Mouse (Mus musculus): ENCODE measurements around the gene Dffb. TPM values are rescaled to one million over a fixed set of nuclear protein-coding genes. Genes with fewer than 3 reads are reported as not detected.
A peak's percentile ranks its signal among the peaks of the same experiment; 100 is the strongest.

The Dffb gene
- polyA plus RNA-seq, 1 experiment, result 5.4 TPM

GRCm38 (mm10) chr4:154010907-154011645 is 36.1 kb upstream of the Dffb start:
- Histone ChIP-seq H3K36me3 (replicated peaks; ENCODE audit: low read length) (peaks cover 47% of the 10 kb centered on the region), H3K9me3 (no peaks in the 10 kb centered on the region), H3K4me3 (replicated peaks) (peak overlapping the region; percentile 99), H3K4me1 (peaks cover 78% of the 10 kb centered on the region), H3K27me3 (replicated peaks) (no peaks in the 10 kb centered on the region)
- TF ChIP-seq FLI1 (IDR thresholded peaks at IDR 0.05; ENCODE audit: low read length), result no peak
- TF ChIP-seq GATA1 (IDR thresholded peaks at IDR 0.05; ENCODE audit: borderline replicate concordance, low read length), result no peak

DNA sequence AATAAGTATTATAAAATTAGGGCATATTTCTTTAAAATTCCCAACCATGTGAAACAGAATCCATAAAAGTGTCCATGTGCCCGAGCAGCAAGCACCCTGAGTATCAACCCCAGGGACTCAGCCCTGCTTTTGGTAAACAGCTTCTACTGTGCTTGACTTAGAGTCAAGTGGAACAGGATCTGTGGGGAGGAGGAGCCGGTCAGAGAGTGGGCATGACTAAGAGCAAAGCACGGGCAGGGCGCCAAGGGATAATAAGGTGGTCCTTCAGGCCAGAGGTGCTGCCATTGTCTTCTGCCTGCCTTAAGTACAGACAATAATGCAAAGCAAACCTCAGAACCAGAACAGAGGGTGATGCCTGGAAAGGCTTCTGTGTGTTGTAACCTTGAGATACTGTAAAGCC is 32.8 kb upstream of the Dffb start:
- peaks cover 50% of the 10 kb centered on the region for H3K36me3 ChIP-seq (replicated peaks; ENCODE audit: low read length)
- no peak overlapping the region for H3K4me3 ChIP-seq (replicated peaks)
- H3K9me3 ChIP-seq, result peaks cover 4% of the 10 kb centered on the region; the same call in 1 of the 2 replicates
- H3K27me3 ChIP-seq (replicated peaks), result no peaks in the 10 kb centered on the region
- peaks cover 61% of the 10 kb centered on the region for H3K4me1 ChIP-seq
- TF ChIP-seq GATA1 (IDR thresholded peaks at IDR 0.05; ENCODE audit: borderline replicate concordance, low read length) (no peak), FLI1 (IDR thresholded peaks at IDR 0.05; ENCODE audit: low read length) (no peak)

DNA sequence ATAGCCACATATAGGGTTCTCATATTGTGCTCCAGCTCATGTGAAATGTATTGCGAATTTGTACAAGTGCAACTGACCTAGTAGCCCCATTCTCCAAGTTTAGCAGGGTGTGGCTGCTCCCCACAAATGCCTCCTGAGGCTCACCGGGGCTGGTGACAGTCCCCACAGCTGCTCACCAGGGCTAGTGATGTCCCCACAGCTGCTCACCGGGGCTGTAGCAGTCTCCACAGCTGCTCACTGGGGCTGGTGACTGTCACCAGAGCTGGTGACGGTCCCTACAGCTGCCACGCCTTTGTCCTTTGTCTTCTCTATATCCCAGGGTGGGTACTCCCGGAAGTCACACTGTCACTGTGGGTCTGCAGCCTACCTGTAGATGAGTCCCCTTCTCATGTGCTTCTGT is 31.3 kb upstream of the Dffb start:
- Histone ChIP-seq H3K4me3 (replicated peaks) (no peak overlapping the region), H3K9me3 (peaks cover 4% of the 10 kb centered on the region; the same call in 1 of the 2 replicates), H3K36me3 (replicated peaks; ENCODE audit: low read length) (peaks cover 62% of the 10 kb centered on the region), H3K27me3 (replicated peaks) (no peaks in the 10 kb centered on the region), H3K4me1 (peaks cover 54% of the 10 kb centered on the region)
- TF ChIP-seq GATA1 (IDR thresholded peaks at IDR 0.05; ENCODE audit: borderline replicate concordance, low read length), result no peak
- TF ChIP-seq FLI1 (IDR thresholded peaks at IDR 0.05; ENCODE audit: low read length), result no peak

GRCm38 (mm10) chr4:154005488-154005887 is 30.6 kb upstream of the Dffb start:
- Histone ChIP-seq H3K27me3 (replicated peaks) (no peaks in the 10 kb centered on the region), H3K4me3 (replicated peaks) (peak overlapping the region; percentile 64), H3K36me3 (replicated peaks; ENCODE audit: low read length) (peaks cover 62% of the 10 kb centered on the region), H3K4me1 (peaks cover 46% of the 10 kb centered on the region), H3K9me3 (peaks cover 4% of the 10 kb centered on the region; the same call in 1 of the 2 replicates)
- TF ChIP-seq FLI1 (IDR thresholded peaks at IDR 0.05; ENCODE audit: low read length) (no peak), GATA1 (IDR thresholded peaks at IDR 0.05; ENCODE audit: borderline replicate concordance, low read length) (no peak)

DNA sequence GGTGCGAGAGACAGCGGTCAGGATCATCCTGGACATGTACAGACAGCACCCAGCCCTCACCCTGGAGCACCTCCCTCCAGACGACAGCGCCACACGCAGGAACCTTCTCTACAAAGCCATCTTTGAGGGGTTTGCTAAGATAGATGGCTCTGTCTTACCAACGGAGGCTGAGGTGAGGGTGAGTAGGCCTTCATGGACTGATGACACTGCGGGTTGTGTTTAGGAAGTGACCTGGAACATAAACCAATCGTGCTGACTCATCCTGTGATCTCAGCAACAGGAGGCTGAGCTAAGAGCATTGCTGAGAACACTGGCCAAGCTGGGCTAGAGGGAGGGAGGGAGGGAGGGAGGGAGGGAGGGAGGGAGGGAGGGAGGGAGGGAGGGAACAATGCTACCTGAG is 18.6 kb upstream of the Dffb start:
- Histone ChIP-seq H3K4me3 (replicated peaks) (no peak overlapping the region), H3K9me3 (no peaks in the 10 kb centered on the region), H3K36me3 (replicated peaks; ENCODE audit: low read length) (peaks cover 96% of the 10 kb centered on the region), H3K27me3 (replicated peaks) (no peaks in the 10 kb centered on the region), H3K4me1 (peaks cover 22% of the 10 kb centered on the region)
- no peak for TF ChIP-seq FLI1 (IDR thresholded peaks at IDR 0.05; ENCODE audit: low read length)
- no peak for TF ChIP-seq GATA1 (IDR thresholded peaks at IDR 0.05; ENCODE audit: borderline replicate concordance, low read length)

- H3K36me3 ChIP-seq (replicated peaks; ENCODE audit: low read length), result peaks cover 96% of the 10 kb centered on the region
Measured at GRCm38 (mm10) chr4:153992715-153993114, 17.8 kb upstream of the Dffb start.

GRCm38 (mm10) chr4:153980470-153980869 is 5.5 kb upstream of the Dffb start:
- no peaks in the 10 kb centered on the region for H3K9me3 ChIP-seq
- peaks cover 46% of the 10 kb centered on the region for H3K4me1 ChIP-seq
- peaks cover 68% of the 10 kb centered on the region for H3K36me3 ChIP-seq (replicated peaks; ENCODE audit: low read length)
- no peaks in the 10 kb centered on the region for H3K27me3 ChIP-seq (replicated peaks)
- TF ChIP-seq GATA1 (IDR thresholded peaks at IDR 0.05; ENCODE audit: borderline replicate concordance, low read length) (no peak), FLI1 (IDR thresholded peaks at IDR 0.05; ENCODE audit: low read length) (no peak)
- peak overlapping the region; percentile 62 for H3K4me3 ChIP-seq (replicated peaks)

More at GRCm38 (mm10) chr4:153992715-153993114, 17.8 kb upstream of the Dffb start:
- Histone ChIP-seq H3K4me3 (replicated peaks) (no peak overlapping the region), H3K27me3 (replicated peaks) (no peaks in the 10 kb centered on the region), H3K9me3 (no peaks in the 10 kb centered on the region), H3K4me1 (peaks cover 22% of the 10 kb centered on the region)
- TF ChIP-seq FLI1 (IDR thresholded peaks at IDR 0.05; ENCODE audit: low read length), result no peak
- no peak for TF ChIP-seq GATA1 (IDR thresholded peaks at IDR 0.05; ENCODE audit: borderline replicate concordance, low read length)

DNA sequence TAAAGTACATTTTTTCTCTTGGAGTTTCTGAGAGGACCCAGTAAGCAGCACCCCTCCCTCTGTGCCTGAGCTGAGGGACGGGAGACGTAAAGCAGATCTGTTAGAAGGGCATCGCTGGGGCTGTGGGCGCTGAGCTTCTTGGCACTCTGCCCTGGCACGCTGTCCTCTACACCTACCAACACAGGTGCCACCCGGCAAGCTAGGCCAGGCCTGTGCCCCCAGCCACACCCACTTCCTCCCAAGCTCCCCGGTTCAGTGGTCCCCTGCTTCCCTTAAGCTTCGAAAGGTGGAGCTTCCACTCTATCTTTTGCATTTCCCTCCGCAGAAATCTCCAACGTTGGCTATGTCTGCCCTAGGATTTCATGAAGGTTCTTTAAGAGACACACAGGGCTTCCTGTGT is 4.3 kb upstream of the Dffb start:
- no peak for TF ChIP-seq GATA1 (IDR thresholded peaks at IDR 0.05; ENCODE audit: borderline replicate concordance, low read length)
- TF ChIP-seq FLI1 (IDR thresholded peaks at IDR 0.05; ENCODE audit: low read length), result no peak
- H3K36me3 ChIP-seq (replicated peaks; ENCODE audit: low read length), result peaks cover 56% of the 10 kb centered on the region
- peaks cover 46% of the 10 kb centered on the region for H3K4me1 ChIP-seq

DNA sequence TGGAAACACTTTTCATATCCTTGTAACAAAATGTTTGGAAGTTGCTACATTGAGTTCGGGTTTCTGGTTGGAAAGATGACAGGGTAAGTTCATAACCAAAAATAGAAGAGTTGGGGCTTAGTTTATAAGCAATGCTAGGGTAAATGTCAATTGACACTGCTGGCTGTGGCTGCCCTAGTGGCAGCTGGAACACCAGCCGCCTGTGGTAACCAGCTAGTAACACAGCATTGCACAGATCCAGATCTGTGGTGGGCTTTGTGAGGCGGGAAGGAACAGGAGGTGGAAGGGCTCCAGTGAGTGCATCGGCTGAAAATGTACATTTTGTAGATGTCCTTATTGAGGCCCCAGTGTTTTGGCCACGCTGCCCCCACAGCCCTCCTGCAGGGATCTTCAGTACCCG is 842 bp upstream of the Dffb start:
- no peaks in the 10 kb centered on the region for H3K27me3 ChIP-seq (replicated peaks)
- H3K36me3 ChIP-seq (replicated peaks; ENCODE audit: low read length), result peaks cover 49% of the 10 kb centered on the region
- H3K9me3 ChIP-seq, result no peaks in the 10 kb centered on the region
- peak overlapping the region; percentile 100 for H3K4me3 ChIP-seq (replicated peaks)
- TF ChIP-seq FLI1 (IDR thresholded peaks at IDR 0.05; ENCODE audit: low read length) (no peak), GATA1 (IDR thresholded peaks at IDR 0.05; ENCODE audit: borderline replicate concordance, low read length) (no peak)
- H3K4me1 ChIP-seq, result peaks cover 59% of the 10 kb centered on the region

More for the DNA sequence above, 4.3 kb upstream of the Dffb start:
- Histone ChIP-seq H3K4me3 (replicated peaks) (no peak overlapping the region), H3K27me3 (replicated peaks) (no peaks in the 10 kb centered on the region), H3K9me3 (no peaks in the 10 kb centered on the region)

DNA sequence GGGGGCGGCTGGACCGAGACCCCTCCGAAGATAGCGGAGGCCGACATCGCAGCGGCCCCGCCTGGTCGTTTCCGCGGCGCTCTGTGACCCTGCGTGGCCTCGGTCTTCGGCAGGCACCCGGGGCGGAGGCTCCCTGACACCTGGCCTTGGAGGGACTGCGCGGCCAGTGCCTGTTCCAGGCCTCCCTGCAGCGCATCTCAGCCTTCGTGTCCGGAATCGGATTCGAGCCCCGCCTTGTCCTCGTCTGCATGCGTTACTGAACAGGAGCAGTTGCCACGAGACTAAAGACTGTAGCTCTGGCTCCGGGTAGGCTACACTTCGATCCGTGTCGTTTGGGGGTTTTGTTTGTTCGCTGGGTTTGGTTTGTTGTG is 351 bp upstream of the Dffb start:
- Histone ChIP-seq H3K4me3 (replicated peaks) (peak overlapping the region; percentile 100), H3K9me3 (no peaks in the 10 kb centered on the region), H3K27me3 (replicated peaks) (no peaks in the 10 kb centered on the region), H3K36me3 (replicated peaks; ENCODE audit: low read length) (peaks cover 49% of the 10 kb centered on the region), H3K4me1 (peaks cover 54% of the 10 kb centered on the region)
- TF ChIP-seq FLI1 (IDR thresholded peaks at IDR 0.05; ENCODE audit: low read length) (no peak), GATA1 (IDR thresholded peaks at IDR 0.05; ENCODE audit: borderline replicate concordance, low read length) (no peak)

Measured in megakaryocyte, embryonic 14.5 days (primary cell).